Mouse (Mus musculus) liver, postnatal 0 days (tissue): ENCODE measurements around the gene Cdc42ep2.

Source experiments
- CTCF ChIP-seq: sonication (generic); IDR thresholded peaks from 2 replicates; pipeline ENCODE4 v1.5.1; 2016; ENCODE audit warnings: antibody characterized with exemption, low read depth
- EP300 ChIP-seq: IDR thresholded peaks from 2 replicates; pipeline ENCODE4 v1.6.1; 2016; ENCODE audit warnings: antibody characterized with exemption, low read depth, mild to moderate bottlenecking

GRCm38 (mm10) chr19:5954936-5955335, 30.3 kb upstream of the Cdc42ep2 start:
- TF ChIP-seq CTCF (no peak), EP300 (no peak)
